Mouse (Mus musculus): ENCODE measurements around the gene Glo1. TPM values are rescaled to one million over a fixed set of nuclear protein-coding genes. Genes with fewer than 3 reads are reported as not detected.

Gene Glo1
- polyA plus RNA-seq, 1 experiment from 2014 or later = 289 TPM

- ATAC-seq (ENCODE audit: low read depth) = no peak
- Histone ChIP-seq H3K36me3 (peaks cover 74% of the 10 kb centered on the region), H3K4me3 (replicated peaks) (no peak overlapping the region)
Observed at GRCm38 (mm10) chr17:30604296-30604695, 22.4 kb downstream of the Glo1 start.

DNA sequence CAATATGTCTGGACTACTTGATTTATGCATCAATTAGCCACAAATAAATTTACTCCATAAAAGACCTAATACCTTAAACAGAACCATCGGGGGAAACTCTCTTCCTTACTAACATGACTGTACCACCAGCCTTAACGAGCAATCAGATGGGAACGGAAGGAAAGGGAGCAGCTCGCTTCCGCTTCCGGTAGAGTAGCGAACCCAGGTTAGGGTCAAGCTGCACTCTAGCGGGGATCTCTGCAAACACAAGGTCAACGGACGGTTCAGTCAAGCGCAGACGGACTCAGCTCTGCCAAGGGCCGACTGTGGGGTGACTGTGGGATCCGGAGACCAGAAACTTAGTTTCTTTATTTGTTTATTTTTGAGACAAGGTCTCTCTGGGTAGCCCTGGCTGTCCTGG lies 24.5 kb downstream of the Glo1 start:
- H3K27ac ChIP-seq = no peak overlapping the region
- ATAC-seq (ENCODE audit: low read depth) (no peak), DNase-seq (no peak)
- H3K4me2 ChIP-seq = no peak overlapping the region
- H3K9ac ChIP-seq = no peak overlapping the region
- peaks cover 34% of the 10 kb centered on the region for H3K4me1 ChIP-seq (replicated peaks)
- H3K27me3 ChIP-seq = no peaks in the 10 kb centered on the region
- no peaks in the 10 kb centered on the region for H3K9me3 ChIP-seq (replicated peaks)
- H3K36me3 ChIP-seq = peaks cover 82% of the 10 kb centered on the region
- H3K4me3 ChIP-seq (replicated peaks) = no peak overlapping the region
- 88% methylated on average over 14 of the region's 14 CpGs for WGBS (ENCODE audit: insufficient replicate concordance)

More at GRCm38 (mm10) chr17:30604296-30604695, 22.4 kb downstream of the Glo1 start:
- no peak overlapping the region for H3K4me2 ChIP-seq
- peaks cover 55% of the 10 kb centered on the region for H3K4me1 ChIP-seq (replicated peaks)
- H3K27me3 ChIP-seq = no peaks in the 10 kb centered on the region
- no peak for DNase-seq
- 87% methylated on average over 6 of the region's 6 CpGs for WGBS (ENCODE audit: insufficient replicate concordance)
- H3K27ac ChIP-seq = no peak overlapping the region
- H3K9me3 ChIP-seq (replicated peaks) = no peaks in the 10 kb centered on the region
- no peak overlapping the region for H3K9ac ChIP-seq

DNA sequence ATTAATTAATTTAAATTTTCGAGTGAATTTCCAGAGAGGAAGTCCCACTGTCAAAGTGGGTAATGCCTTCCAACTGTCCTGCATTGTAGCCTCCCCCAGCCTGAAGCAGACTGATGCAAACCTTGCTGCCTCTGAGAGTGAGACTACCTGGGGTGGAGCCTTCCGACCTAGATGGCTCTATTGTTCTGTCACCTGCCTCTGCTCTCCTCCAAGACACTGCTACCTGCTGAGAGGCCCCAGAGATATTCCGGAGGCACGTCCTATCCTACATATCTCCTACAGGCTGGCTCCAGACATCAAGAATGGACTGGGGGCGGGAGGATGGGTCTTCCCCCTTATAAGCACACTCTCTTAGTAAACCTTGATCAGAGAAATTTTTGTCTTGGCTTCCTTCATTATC lies 28.4 kb downstream of the Glo1 start:
- Histone ChIP-seq H3K27ac (no peak overlapping the region), H3K9me3 (replicated peaks) (no peaks in the 10 kb centered on the region), H3K4me2 (no peak overlapping the region), H3K36me3 (peaks cover 92% of the 10 kb centered on the region), H3K4me1 (replicated peaks) (peaks cover 17% of the 10 kb centered on the region), H3K9ac (no peak overlapping the region), H3K4me3 (replicated peaks) (no peak overlapping the region), H3K27me3 (no peaks in the 10 kb centered on the region)
- no peak for ATAC-seq (ENCODE audit: low read depth)
- no peak for DNase-seq
- 92% methylated on average over 5 of the region's 5 CpGs for WGBS (ENCODE audit: insufficient replicate concordance)

GRCm38 (mm10) chr17:30597786-30598185 lies 28.9 kb downstream of the Glo1 start:
- Histone ChIP-seq H3K4me2 (no peak overlapping the region), H3K27me3 (no peaks in the 10 kb centered on the region), H3K36me3 (peaks cover 92% of the 10 kb centered on the region), H3K9me3 (replicated peaks) (no peaks in the 10 kb centered on the region), H3K4me1 (replicated peaks) (peaks cover 17% of the 10 kb centered on the region), H3K27ac (no peak overlapping the region), H3K4me3 (replicated peaks) (no peak overlapping the region), H3K9ac (no peak overlapping the region)
- 90% methylated on average over 9 of the region's 9 CpGs for WGBS (ENCODE audit: insufficient replicate concordance)
- DNase-seq (no peak), ATAC-seq (ENCODE audit: low read depth) (no peak)

DNA sequence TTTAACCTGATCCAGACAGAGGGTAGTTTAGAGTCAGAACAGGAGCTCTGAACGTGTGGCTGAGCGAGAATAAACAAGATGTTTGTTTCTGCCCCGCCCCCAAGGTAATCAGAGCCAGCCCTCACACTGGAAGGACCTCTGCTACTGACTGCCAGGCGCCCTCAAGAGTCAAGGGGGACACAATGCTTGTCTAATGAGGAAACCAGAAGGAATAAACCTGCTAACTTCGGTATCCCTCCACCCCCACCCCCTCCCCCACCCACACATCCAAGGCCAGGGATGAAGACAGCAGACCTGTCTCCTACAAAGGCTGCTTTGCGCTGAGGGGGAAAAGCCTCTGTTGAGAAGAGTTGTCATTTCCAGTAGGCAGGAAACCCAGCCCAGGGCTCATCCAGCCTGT lies 31.8 kb downstream of the Glo1 start:
- H3K4me2 ChIP-seq = no peak overlapping the region
- DNase-seq = no peak
- no peak overlapping the region for H3K4me3 ChIP-seq (replicated peaks)
- peaks cover 78% of the 10 kb centered on the region for H3K36me3 ChIP-seq
- no peaks in the 10 kb centered on the region for H3K27me3 ChIP-seq
- H3K9ac ChIP-seq = no peak overlapping the region
- no peaks in the 10 kb centered on the region for H3K4me1 ChIP-seq (replicated peaks)
- 67% methylated on average over 6 of the region's 6 CpGs for WGBS (ENCODE audit: insufficient replicate concordance)
- no peak for ATAC-seq (ENCODE audit: low read depth)
- H3K9me3 ChIP-seq (replicated peaks) = no peaks in the 10 kb centered on the region
- H3K27ac ChIP-seq = no peak overlapping the region

DNA sequence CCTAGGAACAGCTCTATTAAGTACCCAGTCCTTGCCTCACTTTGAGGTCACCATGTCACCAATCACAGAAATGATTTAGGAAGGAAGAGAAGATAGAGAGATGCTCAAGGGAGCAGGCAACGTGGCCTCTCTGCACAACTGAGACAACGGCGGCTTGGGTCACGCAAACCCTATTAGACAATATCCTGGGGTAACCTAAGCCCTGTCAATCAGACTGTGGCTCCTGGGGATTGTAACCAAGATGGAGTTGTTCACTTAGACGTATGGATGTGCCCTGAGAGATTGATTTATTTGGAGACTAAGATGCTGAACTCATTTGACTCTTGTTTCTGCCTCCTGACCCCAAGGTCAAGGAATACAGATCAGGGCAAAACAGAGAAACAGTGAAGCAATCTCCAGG lies 32.3 kb downstream of the Glo1 start:
- Histone ChIP-seq H3K4me3 (replicated peaks) (no peak overlapping the region), H3K4me1 (replicated peaks) (no peaks in the 10 kb centered on the region), H3K9me3 (replicated peaks) (no peaks in the 10 kb centered on the region), H3K27ac (no peak overlapping the region), H3K27me3 (no peaks in the 10 kb centered on the region), H3K36me3 (peaks cover 75% of the 10 kb centered on the region), H3K4me2 (no peak overlapping the region), H3K9ac (no peak overlapping the region)
- WGBS (ENCODE audit: insufficient replicate concordance) = 82% methylated on average over 5 of the region's 5 CpGs
- ATAC-seq (ENCODE audit: low read depth) (no peak), DNase-seq (no peak)

GRCm38 (mm10) chr17:30590417-30591198 lies 36.1 kb downstream of the Glo1 start:
- Histone ChIP-seq H3K4me1 (replicated peaks) (no peaks in the 10 kb centered on the region), H3K9ac (no peak overlapping the region), H3K27me3 (no peaks in the 10 kb centered on the region), H3K36me3 (peaks cover 38% of the 10 kb centered on the region), H3K4me2 (no peak overlapping the region), H3K9me3 (replicated peaks) (no peaks in the 10 kb centered on the region), H3K27ac (no peak overlapping the region), H3K4me3 (replicated peaks) (no peak overlapping the region)
- WGBS (ENCODE audit: insufficient replicate concordance) = 62% methylated on average over 17 of the region's 17 CpGs
- ATAC-seq (ENCODE audit: low read depth) = no peak
- no peak for DNase-seq

- DNase-seq (no peak), ATAC-seq (ENCODE audit: low read depth) (no peak)
- Histone ChIP-seq H3K27ac (no peak overlapping the region), H3K4me3 (replicated peaks) (no peak overlapping the region), H3K4me1 (replicated peaks) (0 out of 2 replicates have a peak, but pooled peaks cover 5% of the 10 kb centered on the region), H3K27me3 (no peaks in the 10 kb centered on the region), H3K4me2 (no peak overlapping the region), H3K36me3 (no peaks in the 10 kb centered on the region), H3K9me3 (replicated peaks) (no peaks in the 10 kb centered on the region), H3K9ac (no peak overlapping the region)
- WGBS (ENCODE audit: insufficient replicate concordance) = 64% methylated on average over 2 of the region's 2 CpGs
Observed at GRCm38 (mm10) chr17:30583258-30584001, 43.2 kb downstream of the Glo1 start.

- H3K4me2 ChIP-seq = no peak overlapping the region
- H3K9me3 ChIP-seq (replicated peaks) = no peaks in the 10 kb centered on the region
- ATAC-seq (ENCODE audit: low read depth) (no peak), DNase-seq (no peak)
- no peak overlapping the region for H3K27ac ChIP-seq
- H3K4me1 ChIP-seq (replicated peaks) = 0 out of 2 replicates have a peak, but pooled peaks cover 5% of the 10 kb centered on the region
- no peaks in the 10 kb centered on the region for H3K36me3 ChIP-seq
- H3K9ac ChIP-seq = no peak overlapping the region
- H3K27me3 ChIP-seq = no peaks in the 10 kb centered on the region
- WGBS (ENCODE audit: insufficient replicate concordance) = 81% methylated on average over 3 of the region's 3 CpGs
- no peak overlapping the region for H3K4me3 ChIP-seq (replicated peaks)
Observed at GRCm38 (mm10) chr17:30582313-30582712, 44.4 kb downstream of the Glo1 start.

- ATAC-seq (ENCODE audit: low read depth) (no peak), DNase-seq (no peak)
- H3K36me3 ChIP-seq = no peaks in the 10 kb centered on the region
- H3K4me3 ChIP-seq (replicated peaks) = no peak overlapping the region
- WGBS (ENCODE audit: insufficient replicate concordance) = 74% methylated on average over 6 of the region's 6 CpGs
- H3K4me2 ChIP-seq = no peak overlapping the region
- H3K27ac ChIP-seq = no peak overlapping the region
- no peaks in the 10 kb centered on the region for H3K9me3 ChIP-seq (replicated peaks)
- no peaks in the 10 kb centered on the region for H3K27me3 ChIP-seq
- no peak overlapping the region for H3K9ac ChIP-seq
- peaks cover 13% of the 10 kb centered on the region for H3K4me1 ChIP-seq (replicated peaks)
Observed at GRCm38 (mm10) chr17:30581201-30581600, 45.5 kb downstream of the Glo1 start.

- WGBS (ENCODE audit: insufficient replicate concordance) = 50% methylated on average over 1 of the region's 1 CpGs
- H3K4me2 ChIP-seq = no peak overlapping the region
Observed at GRCm38 (mm10) chr17:30580781-30581180, 45.9 kb downstream of the Glo1 start.

More at GRCm38 (mm10) chr17:30580781-30581180, 45.9 kb downstream of the Glo1 start:
- H3K9ac ChIP-seq = no peak overlapping the region
- no peak for DNase-seq
- no peaks in the 10 kb centered on the region for H3K27me3 ChIP-seq
- ATAC-seq (ENCODE audit: low read depth) = no peak
- H3K36me3 ChIP-seq = no peaks in the 10 kb centered on the region
- no peak overlapping the region for H3K4me3 ChIP-seq (replicated peaks)
- no peak overlapping the region for H3K27ac ChIP-seq
- H3K4me1 ChIP-seq (replicated peaks) = peaks cover 13% of the 10 kb centered on the region
- no peaks in the 10 kb centered on the region for H3K9me3 ChIP-seq (replicated peaks)

All from liver, embryonic 13.5 days (tissue).